Mouse (Mus musculus) left cerebral cortex, adult 11 months (tissue): ENCODE data around the gene Dnah17.

Experiments used
- DNase-seq: peaks from one replicate; pipeline ENCODE4 v3.0.0; 2022; ENCODE audit warnings: low spot score

The Dnah17 gene

GRCm38 (mm10) chr11:118130534-118130933 lies at the start of gene Dnah17:
Dnah17 (minus strand) TSS chr11:118130634.
- no peak for DNase-seq

GRCm38 (mm10) chr11:118180199-118180598 lies 49.8 kb upstream of the Dnah17 start:
- no peak for DNase-seq

GRCm38 (mm10) chr11:118178236-118178635 lies 47.8 kb upstream of the Dnah17 start:
- DNase-seq, result no peak

- no peak for DNase-seq
These were observed 44.3 kb upstream of the Dnah17 start for GRCm38 (mm10) chr11:118174752-118175151.

- no peak for DNase-seq
These were observed 42.3 kb upstream of the Dnah17 start for GRCm38 (mm10) chr11:118172768-118173167.

GRCm38 (mm10) chr11:118170333-118170732 lies 39.9 kb upstream of the Dnah17 start:
- DNase-seq, result no peak

- no peak for DNase-seq
These were observed 38.3 kb upstream of the Dnah17 start for GRCm38 (mm10) chr11:118168714-118169113.

- no peak for DNase-seq
These were observed 36.2 kb upstream of the Dnah17 start for GRCm38 (mm10) chr11:118166626-118167025.

GRCm38 (mm10) chr11:118165681-118166080 lies 35.2 kb upstream of the Dnah17 start:
- no peak for DNase-seq

- DNase-seq, result no peak
These were observed 34.1 kb upstream of the Dnah17 start for GRCm38 (mm10) chr11:118164566-118164965.

- no peak for DNase-seq
These were observed 31.8 kb upstream of the Dnah17 start for GRCm38 (mm10) chr11:118162245-118162644.

- no peak for DNase-seq
These were observed 30.8 kb upstream of the Dnah17 start for GRCm38 (mm10) chr11:118161240-118161639.

GRCm38 (mm10) chr11:118160763-118161162 lies 30.3 kb upstream of the Dnah17 start:
- DNase-seq, result no peak

- DNase-seq, result no peak
These were observed 28.3 kb upstream of the Dnah17 start for GRCm38 (mm10) chr11:118158753-118159152.

GRCm38 (mm10) chr11:118156480-118157060 lies 26.1 kb upstream of the Dnah17 start:
- no peak for DNase-seq

GRCm38 (mm10) chr11:118152964-118153363 lies 22.5 kb upstream of the Dnah17 start:
- no peak for DNase-seq

- no peak for DNase-seq
These were observed 21.2 kb upstream of the Dnah17 start for GRCm38 (mm10) chr11:118151423-118152180.

- peak; percentile 44 for DNase-seq
These were observed 19.8 kb upstream of the Dnah17 start for GRCm38 (mm10) chr11:118150115-118150701.

- no peak for DNase-seq
These were observed 17.6 kb upstream of the Dnah17 start for GRCm38 (mm10) chr11:118147877-118148637.

GRCm38 (mm10) chr11:118146446-118146845 lies 16.0 kb upstream of the Dnah17 start:
- DNase-seq, result no peak

GRCm38 (mm10) chr11:118145771-118146351 lies 15.4 kb upstream of the Dnah17 start:
- DNase-seq, result no peak

GRCm38 (mm10) chr11:118145092-118145491 lies 14.7 kb upstream of the Dnah17 start:
- no peak for DNase-seq
